26 mouse cellular contexts compared by ENCODE assay signal in genomic region chr4:135102761-135103160, GRCm38 (mm10). TPM values are rescaled to one million over a fixed set of nuclear protein-coding genes. Genes with fewer than 3 reads are reported as not detected.
DNase-seq lines count a peak whose midpoint lies in the region; ATAC-seq and TF ChIP-seq lines count a peak whose summit lies in the region.
"Had no signal": no experiment of that assay in that cellular context is flagged by ENCODE, and none has a peak within 500 bp of the region (broad histone marks: within the 10 kb centered on the region; RNA-seq: fewer than 3 reads in every experiment).

No protein-coding gene starts in this region.

- H3K27ac ChIP-seq in limb, embryonic 12.5 days: no peak overlapping the region
- no peak overlapping the region for H3K27ac ChIP-seq in limb, embryonic 10.5 days
- H3K27ac ChIP-seq in hindbrain, embryonic 16.5 days (ENCODE audit: low read depth, low read length): no peak overlapping the region
- H3K27ac ChIP-seq in hindbrain, postnatal 0 days: no peak overlapping the region
- no peak overlapping the region for H3K27ac ChIP-seq in liver, embryonic 11.5 days (ENCODE audit: low read depth, low read length)
- H3K27ac ChIP-seq: hindbrain, embryonic 14.5 days; kidney, embryonic 15.5 days; limb, embryonic 13.5 days; liver, embryonic 13.5 days; neural tube, embryonic 12.5 days; stomach, postnatal 0 days had no signal

- 26% methylated on average over 4 of the region's 4 CpGs for WGBS in limb, embryonic 12.5 days
- WGBS in limb, embryonic 10.5 days: 42% methylated on average over 4 of the region's 4 CpGs
- WGBS in hindbrain, embryonic 16.5 days: 60% methylated on average over 4 of the region's 4 CpGs
- WGBS in hindbrain, postnatal 0 days: 45% methylated on average over 4 of the region's 4 CpGs
- 28% methylated on average over 4 of the region's 4 CpGs for WGBS in liver, embryonic 11.5 days

- 0 out of 2 replicates have a peak overlapping the region, but pooled peaks have one; percentile 23 for H3K9ac ChIP-seq in limb, embryonic 12.5 days (replicated peaks)
- H3K9ac ChIP-seq in hindbrain, embryonic 16.5 days (ENCODE audit: low read depth, low read length): no peak overlapping the region
- no peak overlapping the region for H3K9ac ChIP-seq in hindbrain, postnatal 0 days (replicated peaks; ENCODE audit: low read length)
- H3K9ac ChIP-seq in liver, embryonic 11.5 days (ENCODE audit: low read depth, low read length): no peak overlapping the region
- H3K9ac ChIP-seq: hindbrain, embryonic 14.5 days; kidney, embryonic 15.5 days; limb, embryonic 13.5 days; liver, embryonic 13.5 days; neural tube, embryonic 12.5 days had no signal

- H3K9me3 ChIP-seq in limb, embryonic 12.5 days: no peaks in the 10 kb centered on the region
- no peaks in the 10 kb centered on the region for H3K9me3 ChIP-seq in limb, embryonic 10.5 days (replicated peaks)
- no peaks in the 10 kb centered on the region for H3K9me3 ChIP-seq in hindbrain, embryonic 16.5 days (ENCODE audit: control insufficient read depth, low read length)
- H3K9me3 ChIP-seq in hindbrain, postnatal 0 days (ENCODE audit: low read length): no peaks in the 10 kb centered on the region
- no peaks in the 10 kb centered on the region for H3K9me3 ChIP-seq in liver, embryonic 11.5 days (ENCODE audit: control insufficient read depth, low read length)
- H3K9me3 ChIP-seq: kidney, embryonic 15.5 days; limb, embryonic 13.5 days; liver, embryonic 13.5 days; neural tube, embryonic 12.5 days had no signal

- DNase-seq in limb, embryonic 10.5 days (ENCODE audit: low spot score): no peak
- DNase-seq in 416B (ENCODE audit: low read depth): peak; percentile 35
- peak; percentile 59 for DNase-seq in T-cell, adult 2 months (ENCODE audit: low spot score)
- peak; percentile 68 for DNase-seq in naive thymus-derived CD4-positive, alpha-beta T cell, adult 2 months (ENCODE audit: low read depth)
- no peak for DNase-seq in hindbrain, postnatal 0 days (ENCODE audit: low spot score)
- no peak for DNase-seq in liver, embryonic 11.5 days (ENCODE audit: low spot score)
- DNase-seq: adrenal gland, postnatal 14 days; cerebellum, postnatal 14 days; gastrocnemius, postnatal 36 days; heart, postnatal 36 days; kidney, postnatal 36 days; layer of hippocampus, postnatal 36 days; liver, embryonic 13.5 days; lung, adult 2 months; lung, postnatal 14 days; midbrain, embryonic 14.5 days; right cerebral cortex, postnatal 14 days had no signal

- no peak for ATAC-seq in limb, embryonic 12.5 days (ENCODE audit: insufficient number of reproducible peaks, insufficient read depth, low FRiP score, low TSS enrichment, low read depth)
- ATAC-seq in hindbrain, embryonic 16.5 days: no peak
- no peak for ATAC-seq in hindbrain, postnatal 0 days
- no peak for ATAC-seq in liver, embryonic 11.5 days (replicated peaks; ENCODE audit: low FRiP score)
- ATAC-seq: intestine, postnatal 0 days had no signal

- no peak overlapping the region for H3K4me3 ChIP-seq in limb, embryonic 12.5 days (replicated peaks)
- no peak overlapping the region for H3K4me3 ChIP-seq in limb, embryonic 10.5 days
- H3K4me3 ChIP-seq in hindbrain, embryonic 16.5 days (ENCODE audit: low read length): no peak overlapping the region
- H3K4me3 ChIP-seq in hindbrain, postnatal 0 days (ENCODE audit: low read length): no peak overlapping the region
- no peak overlapping the region for H3K4me3 ChIP-seq in liver, embryonic 11.5 days (ENCODE audit: low read depth, low read length)
- H3K4me3 ChIP-seq: kidney, embryonic 15.5 days; limb, embryonic 13.5 days; liver, embryonic 13.5 days; neural tube, embryonic 12.5 days had no signal

- H3K36me3 ChIP-seq in limb, embryonic 12.5 days: no peaks in the 10 kb centered on the region
- no peaks in the 10 kb centered on the region for H3K36me3 ChIP-seq in limb, embryonic 10.5 days
- no peaks in the 10 kb centered on the region for H3K36me3 ChIP-seq in hindbrain, embryonic 16.5 days (ENCODE audit: control insufficient read depth, insufficient read depth, low read length)
- no peaks in the 10 kb centered on the region for H3K36me3 ChIP-seq in hindbrain, postnatal 0 days (ENCODE audit: insufficient read depth, low read length)
- H3K36me3 ChIP-seq in liver, embryonic 11.5 days (ENCODE audit: control insufficient read depth, insufficient read depth, low read length): no peaks in the 10 kb centered on the region
- H3K36me3 ChIP-seq: kidney, embryonic 15.5 days; limb, embryonic 13.5 days; liver, embryonic 13.5 days; neural tube, embryonic 12.5 days had no signal

- H3K4me1 ChIP-seq in limb, embryonic 12.5 days (replicated peaks): peaks cover 5% of the 10 kb centered on the region; the same call in 1 of the 2 replicates
- H3K4me1 ChIP-seq in limb, embryonic 10.5 days: peaks cover 13% of the 10 kb centered on the region
- no peaks in the 10 kb centered on the region for H3K4me1 ChIP-seq in hindbrain, embryonic 16.5 days (ENCODE audit: control insufficient read depth, insufficient read depth, low read depth, low read length)
- no peaks in the 10 kb centered on the region for H3K4me1 ChIP-seq in hindbrain, postnatal 0 days (ENCODE audit: insufficient read depth, low read length)
- no peaks in the 10 kb centered on the region for H3K4me1 ChIP-seq in liver, embryonic 11.5 days (replicated peaks; ENCODE audit: control insufficient read depth, insufficient read depth, low read length)
- H3K4me1 ChIP-seq: kidney, embryonic 15.5 days; liver, embryonic 13.5 days; neural tube, embryonic 12.5 days had no signal

- TF ChIP-seq CTCF in hindbrain, postnatal 0 days (IDR thresholded peaks at IDR 0.05; ENCODE audit: low read depth): no peak

- H3K4me2 ChIP-seq in limb, embryonic 12.5 days: no peak overlapping the region
- no peak overlapping the region for H3K4me2 ChIP-seq in hindbrain, embryonic 16.5 days (ENCODE audit: low read length)
- H3K4me2 ChIP-seq in hindbrain, postnatal 0 days (ENCODE audit: low read depth, low read length): no peak overlapping the region
- no peak overlapping the region for H3K4me2 ChIP-seq in liver, embryonic 11.5 days
- H3K4me2 ChIP-seq: hindbrain, embryonic 14.5 days; kidney, embryonic 15.5 days; limb, embryonic 13.5 days; liver, embryonic 13.5 days; neural tube, embryonic 12.5 days had no signal

- H3K27me3 ChIP-seq in limb, embryonic 12.5 days: peaks cover 12% of the 10 kb centered on the region; the same call in 1 of the 2 replicates
- H3K27me3 ChIP-seq in limb, embryonic 10.5 days (ENCODE audit: low read depth, poor library complexity, severe bottlenecking): peaks cover 13% of the 10 kb centered on the region
- no peaks in the 10 kb centered on the region for H3K27me3 ChIP-seq in hindbrain, embryonic 16.5 days (replicated peaks; ENCODE audit: control insufficient read depth, insufficient read depth, low read length)
- no peaks in the 10 kb centered on the region for H3K27me3 ChIP-seq in hindbrain, postnatal 0 days (ENCODE audit: insufficient read depth, low read length)
- peaks cover 8% of the 10 kb centered on the region for H3K27me3 ChIP-seq in liver, embryonic 11.5 days (replicated peaks; ENCODE audit: control insufficient read depth, insufficient read depth, low read length)
- H3K27me3 ChIP-seq: neural tube, embryonic 12.5 days had no signal

RNA-seq across cellular contexts. Expression of gene Runx3, which starts 17.7 kb away (rescaled TPM):
- 1.5 and 2.0 TPM in 2 replicates for polyA plus RNA-seq in limb, embryonic 12.5 days (2016; fragmentation: Nextera tagmentation; extraction: Ambion mirVana)
- 0.05 and 0.08 TPM in 2 replicates for polyA plus RNA-seq in limb, embryonic 10.5 days (2016; fragmentation: Nextera tagmentation; extraction: Ambion mirVana)
- 0.11 TPM in 1 of 2 replicates, not detected in the other for polyA plus RNA-seq in hindbrain, embryonic 16.5 days (2015; fragmentation: Nextera tagmentation; extraction: Ambion mirVana)
- not detected in 2 replicates for total RNA-seq in hindbrain, postnatal 0 days (2014; rRNA removed)
- polyA plus RNA-seq in hindbrain, postnatal 0 days (2015; fragmentation: Nextera tagmentation; extraction: Ambion mirVana): not detected in 2 replicates
- polyA plus RNA-seq in liver, embryonic 11.5 days (2014; fragmentation: Nextera tagmentation; extraction: Ambion mirVana): 0.71 and 0.82 TPM in 2 replicates
- total RNA-seq: layer of hippocampus, postnatal 36 days; left cerebral cortex, postnatal 10 days had no signal
- polyA plus RNA-seq: hindbrain, embryonic 14.5 days; midbrain, embryonic 14.5 days had no signal

Comparison
In these comparisons a context has a peak if more than half of its experiments do, and no peak if none do; other contexts are left out.
1. DNase-seq: peak in 416B (single experiment), T-cell, adult 2 months (single experiment) and naive thymus-derived CD4-positive, alpha-beta T cell, adult 2 months (single experiment); none in limb, embryonic 10.5 days (single experiment), hindbrain, postnatal 0 days (single experiment) and liver, embryonic 11.5 days (single experiment).